Comparison of ENCODE assay signal across 16 mouse cellular contexts in the genomic region with DNA sequence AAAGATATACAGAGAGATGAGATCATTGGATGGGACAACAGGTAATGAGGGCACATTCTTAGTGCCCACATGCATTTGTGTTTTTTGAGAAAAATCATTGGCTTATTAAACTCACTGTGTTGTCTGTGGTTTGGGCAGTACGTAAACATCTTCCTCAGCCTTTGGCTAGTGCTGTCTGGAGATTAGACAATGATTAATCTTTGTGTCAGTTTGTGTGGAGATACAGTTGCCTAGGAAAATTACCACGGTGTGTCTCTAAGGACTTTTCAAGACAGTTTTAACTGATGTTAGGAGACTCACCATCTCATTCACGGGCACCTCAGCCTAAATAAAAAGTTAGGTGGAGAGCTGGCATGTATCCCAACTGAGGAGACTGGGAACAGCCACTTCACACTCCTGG.
"Had no signal": no experiment of that assay in that cellular context is flagged by ENCODE, and none has a peak within 500 bp of the region (broad histone marks: within the 10 kb centered on the region; RNA-seq: fewer than 3 reads in every experiment).

No protein-coding gene starts in this region.

- H3K27me3 ChIP-seq: liver, embryonic 13.5 days; megakaryocyte, embryonic 14.5 days; midbrain, embryonic 13.5 days had no signal

- H3K4me2 ChIP-seq: liver, embryonic 13.5 days; lung, embryonic 14.5 days; midbrain, embryonic 13.5 days had no signal

- H3K4me1 ChIP-seq: megakaryocyte, embryonic 14.5 days; midbrain, embryonic 10.5 days; midbrain, embryonic 13.5 days had no signal

- H3K4me3 ChIP-seq: left cerebral cortex, adult 2 months; liver, embryonic 13.5 days; megakaryocyte, embryonic 14.5 days; midbrain, embryonic 10.5 days; midbrain, embryonic 13.5 days had no signal

- H3K9me3 ChIP-seq: liver, embryonic 13.5 days; midbrain, embryonic 10.5 days; midbrain, embryonic 13.5 days had no signal

- ATAC-seq: intestine, embryonic 16.5 days; lung, postnatal 0 days; midbrain, embryonic 13.5 days; midbrain, embryonic 16.5 days had no signal

- H3K27ac ChIP-seq: kidney, postnatal 0 days; left cerebral cortex, adult 2 months; liver, embryonic 13.5 days; macrophage; midbrain, embryonic 10.5 days; midbrain, embryonic 13.5 days had no signal

- DNase-seq: kidney, adult 9 months; kidney, postnatal 25 days; layer of hippocampus, postnatal 36 days; liver, embryonic 13.5 days; thymus, adult 18-20 months; thymus, postnatal 36 days had no signal

- H3K9ac ChIP-seq: liver, embryonic 13.5 days; lung, embryonic 14.5 days; midbrain, embryonic 13.5 days had no signal

- H3K36me3 ChIP-seq: liver, embryonic 13.5 days; midbrain, embryonic 10.5 days; midbrain, embryonic 13.5 days had no signal
